Comparison of ENCODE assay signal across 8 mouse cellular contexts in the genomic region with DNA sequence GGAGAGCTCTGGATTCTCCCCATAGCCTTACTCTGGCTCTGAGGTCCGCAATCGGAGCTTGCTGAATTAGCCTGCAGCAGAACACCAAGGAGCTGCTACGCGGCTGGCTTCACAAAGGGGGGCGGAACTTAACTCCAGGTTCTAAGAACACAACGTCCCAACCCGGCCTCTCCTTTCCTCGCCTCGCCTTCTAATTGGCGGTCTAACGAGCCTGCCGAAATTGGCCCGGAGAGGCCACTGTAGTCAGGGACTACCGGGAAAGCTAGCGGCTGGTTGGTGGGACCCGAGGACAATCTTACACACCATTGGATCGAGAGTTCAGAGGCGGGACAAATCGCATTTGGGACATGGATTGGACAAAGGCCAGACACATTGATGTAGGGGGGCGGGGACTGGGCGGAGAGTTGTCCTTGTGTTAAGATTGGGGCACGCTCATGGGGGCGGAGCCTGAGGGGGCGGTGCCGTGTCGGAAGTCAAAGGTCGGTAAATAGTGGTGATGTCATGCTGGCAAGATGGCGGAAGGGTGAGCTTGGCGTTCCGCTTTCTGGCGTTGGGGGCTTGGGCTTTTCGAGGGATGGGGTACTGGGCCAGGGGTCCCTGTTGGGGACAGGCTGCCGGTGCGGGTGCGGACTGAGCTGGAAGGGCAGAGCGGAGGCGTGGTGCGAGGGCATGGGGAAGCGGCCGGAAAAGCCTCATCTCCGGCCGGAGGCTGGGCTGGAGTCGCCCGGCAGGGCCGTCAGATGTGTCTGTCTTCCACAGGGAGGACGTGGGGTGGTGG. TPM values are rescaled to one million over a fixed set of nuclear protein-coding genes. Genes with fewer than 3 reads are reported as not detected.
DNase-seq lines count a peak whose midpoint lies in the region; ATAC-seq lines count a peak whose summit lies in the region.

Gene Bsdc1 (plus strand): TSS at position 399 of the 778 bp plus-strand sequence.

- H3K4me1 ChIP-seq in forebrain, embryonic 14.5 days (ENCODE audit: control insufficient read depth, insufficient read depth, low read length): peaks cover 7% of the 10 kb centered on the region
- peaks cover 16% of the 10 kb centered on the region for H3K4me1 ChIP-seq in neural tube, embryonic 15.5 days

- DNase-seq in ES-CJ7 (ENCODE audit: low read depth, low spot score): peak; percentile 100
- peak; percentile 100 for DNase-seq in cerebellum, adult 11 months
- peak; percentile 100 for DNase-seq in forebrain, embryonic 14.5 days (ENCODE audit: low spot score)
- DNase-seq in heart, postnatal 14 days: peak; percentile 99
- DNase-seq in layer of hippocampus, adult 11-12 months (ENCODE audit: low spot score): peak; percentile 100
- peak; percentile 100 for DNase-seq in lung, adult 18-20 months
- DNase-seq in testis, postnatal 14 days (ENCODE audit: low spot score): peak; percentile 100

- intact Hi-C loops in heart, postnatal 14 days (cut with DNase I): no loop called here

- H3K36me3 ChIP-seq in forebrain, embryonic 14.5 days (ENCODE audit: control insufficient read depth, insufficient read depth, low read length): peaks cover 22% of the 10 kb centered on the region
- H3K36me3 ChIP-seq in neural tube, embryonic 15.5 days: peaks cover 27% of the 10 kb centered on the region

- peak; percentile 99 for ATAC-seq in forebrain, embryonic 14.5 days
- peak; percentile 98 for ATAC-seq in neural tube, embryonic 15.5 days (ENCODE audit: low FRiP score)

- H3K4me2 ChIP-seq in forebrain, embryonic 14.5 days (ENCODE audit: low read length): peak within 1 kb of the TSS; percentile 86
- H3K4me2 ChIP-seq in neural tube, embryonic 15.5 days: peak within 1 kb of the TSS; percentile 81

- H3K4me3 ChIP-seq in forebrain, embryonic 14.5 days (ENCODE audit: low read depth, low read length): peak within 1 kb of the TSS; percentile 87
- H3K4me3 ChIP-seq in neural tube, embryonic 15.5 days (replicated peaks): peak within 1 kb of the TSS; percentile 98

- H3K27ac ChIP-seq in forebrain, embryonic 14.5 days (ENCODE audit: low read depth, low read length): peak within 1 kb of the TSS; percentile 81
- peak within 1 kb of the TSS; percentile 92 for H3K27ac ChIP-seq in neural tube, embryonic 15.5 days (replicated peaks)

- WGBS in forebrain, embryonic 14.5 days: under 1% methylated on average over 46 of the region's 46 CpGs
- under 1% methylated on average over 46 of the region's 46 CpGs for WGBS in neural tube, embryonic 15.5 days

- H3K9me3 ChIP-seq in forebrain, embryonic 14.5 days (replicated peaks; ENCODE audit: control insufficient read depth, low read length): no peaks in the 10 kb centered on the region
- H3K9me3 ChIP-seq in neural tube, embryonic 15.5 days (replicated peaks): no peaks in the 10 kb centered on the region

- peak within 1 kb of the TSS; percentile 81 for H3K9ac ChIP-seq in forebrain, embryonic 14.5 days (ENCODE audit: low read length)
- peak within 1 kb of the TSS; percentile 84 for H3K9ac ChIP-seq in neural tube, embryonic 15.5 days (replicated peaks)

- no peaks in the 10 kb centered on the region for H3K27me3 ChIP-seq in forebrain, embryonic 14.5 days (replicated peaks; ENCODE audit: control insufficient read depth, insufficient read depth, low read length)
- H3K27me3 ChIP-seq in neural tube, embryonic 15.5 days (replicated peaks): no peaks in the 10 kb centered on the region

RNA-seq across cellular contexts. Expression of gene Bsdc1, which starts in this region (rescaled TPM):
- polyA plus RNA-seq in forebrain, embryonic 14.5 days (2014; fragmentation: Nextera tagmentation; extraction: Ambion mirVana): 35.4 and 38.1 TPM in 2 replicates
- 10 to 100 TPM; 39.6 to 43.9 TPM for total RNA-seq in heart, postnatal 14 days (2021)
- 32.7 and 34.0 TPM in 2 replicates for polyA plus RNA-seq in neural tube, embryonic 15.5 days (2015; fragmentation: Nextera tagmentation; extraction: Ambion mirVana)

Comparison
In these comparisons a context has a peak if more than half of its experiments do, and no peak if none do; other contexts are left out.
1. Peak in every context shown above with its lines: DNase-seq, ATAC-seq, H3K4me3 ChIP-seq and H3K27ac ChIP-seq.